Mouse (Mus musculus) stomach, embryonic 15.5 days (tissue): ENCODE data around the gene Commd1. TPM values are rescaled to one million over a fixed set of nuclear protein-coding genes. Genes with fewer than 3 reads are reported as not detected.

ENCODE experiments used
- ATAC-seq: fragments of 200-750 bp; cut with Nextera tagmentation; 2 replicates; pipeline ENCODE4 v1.8.0; 2017; ENCODE audit warnings: low read depth, moderate number of reproducible peaks, moderate TSS enrichment; ENCODE audit not compliant: insufficient read depth, low FRiP score
- H3K27ac ChIP-seq: fragments of 300-500 bp; sonication (generic); 2 replicates; pipeline ENCODE4 v1.5.1; 2015; ENCODE audit warnings: mild to moderate bottlenecking, inconsistent platforms
- H3K27me3 ChIP-seq: fragments of 300-500 bp; sonication (generic); replicated peaks from 2 replicates; pipeline ENCODE4 v1.6.1; 2015; ENCODE audit warnings: inconsistent platforms
- H3K36me3 ChIP-seq: fragments of 300-500 bp; sonication (generic); 2 replicates; pipeline ENCODE4 v1.6.1; 2015; ENCODE audit warnings: inconsistent platforms
- H3K4me1 ChIP-seq: fragments of 300-500 bp; sonication (generic); 2 replicates; pipeline ENCODE4 v1.6.1; 2015; ENCODE audit warnings: inconsistent platforms
- H3K4me2 ChIP-seq: fragments of 300-500 bp; sonication (generic); 2 replicates; pipeline ENCODE4 v1.6.1; 2015; ENCODE audit warnings: mild to moderate bottlenecking, inconsistent platforms
- H3K4me3 ChIP-seq: fragments of 300-500 bp; sonication (generic); replicated peaks from 2 replicates; pipeline ENCODE4 v1.5.1; 2015; ENCODE audit warnings: inconsistent platforms
- H3K9ac ChIP-seq: fragments of 300-500 bp; sonication (generic); 2 replicates; pipeline ENCODE4 v1.6.1; 2015; ENCODE audit warnings: inconsistent platforms
- H3K9me3 ChIP-seq: fragments of 300-500 bp; sonication (generic); 2 replicates; pipeline ENCODE4 v1.6.1; 2016; ENCODE audit warnings: inconsistent platforms
- WGBS: fragments of 180-500 bp; shearing (Covaris S2); methylation state at CpG from one replicate; pipeline ENCODE4 v1.1.7; 2015; 5-methylcytosine and 5-hydroxymethylcytosine counted together
- polyA plus RNA-seq: library from polyadenylated mRNA; unstranded; fragments of >200 nt; fragmentation: Nextera tagmentation; extraction: Ambion mirVana; gene quantifications from 2 replicates; pipeline ENCODE4 v1.2.1, GENCODE M21; 2015

The Commd1 gene
- polyA plus RNA-seq, 1 experiment from 2014 or later = 368 TPM

DNA sequence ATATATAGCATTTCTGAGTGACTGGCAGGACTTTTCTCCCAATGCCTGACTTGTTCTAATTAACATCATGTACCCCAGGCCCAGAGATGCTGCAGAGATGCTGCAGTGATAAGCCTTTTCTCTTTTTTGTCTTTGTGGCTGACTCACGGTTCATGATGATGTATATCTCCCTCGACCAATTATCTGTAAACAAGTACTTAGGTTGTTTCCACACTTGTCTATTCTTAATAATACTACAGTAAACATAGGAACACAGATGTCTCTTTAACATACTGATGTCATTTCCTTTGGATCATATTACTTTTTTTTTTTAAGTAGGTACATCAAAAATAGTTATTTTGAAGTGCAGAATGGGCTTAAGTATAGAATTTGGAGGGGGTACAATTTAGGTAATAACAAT, 79.3 kb downstream of the Commd1 start:
- Histone ChIP-seq H3K36me3 (no peaks in the 10 kb centered on the region; the same call in 1 of the 2 replicates), H3K9me3 (no peaks in the 10 kb centered on the region), H3K27ac (no peak overlapping the region), H3K27me3 (no peaks in the 10 kb centered on the region), H3K4me1 (no peaks in the 10 kb centered on the region), H3K9ac (no peak overlapping the region), H3K4me3 (no peak overlapping the region), H3K4me2 (no peak overlapping the region)
- no peak for ATAC-seq
- 56% methylated on average over 2 of the region's 2 CpGs for WGBS

- no peaks in the 10 kb centered on the region; the same call in 1 of the 2 replicates for H3K36me3 ChIP-seq
- H3K4me2 ChIP-seq = no peak overlapping the region
- ATAC-seq = no peak
- no peaks in the 10 kb centered on the region for H3K9me3 ChIP-seq
- H3K27me3 ChIP-seq = no peaks in the 10 kb centered on the region
- H3K4me1 ChIP-seq = no peaks in the 10 kb centered on the region
- 78% methylated on average over 3 of the region's 3 CpGs for WGBS
- no peak overlapping the region for H3K9ac ChIP-seq
- no peak overlapping the region for H3K27ac ChIP-seq
- H3K4me3 ChIP-seq = no peak overlapping the region
Observed at GRCm38 (mm10) chr11:22900041-22900440, 82.1 kb downstream of the Commd1 start.

DNA sequence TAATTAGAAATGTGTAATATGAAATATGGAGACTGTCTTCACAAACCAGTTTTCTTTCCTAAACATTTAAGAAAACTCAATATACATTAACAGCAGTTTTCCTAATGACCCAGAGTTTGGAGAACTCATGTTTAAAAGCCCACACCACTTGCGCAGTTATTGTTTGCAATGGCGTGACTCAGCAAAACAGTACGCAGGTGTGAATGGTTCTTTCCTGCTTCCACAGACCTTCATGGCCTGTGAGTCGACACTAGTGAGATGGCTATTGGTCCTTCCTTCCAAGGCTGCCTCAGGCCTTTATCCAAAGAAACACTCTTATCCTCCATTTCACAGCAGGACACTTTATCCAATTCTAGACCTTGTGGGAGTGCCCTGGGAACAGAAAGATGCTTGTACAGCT, 84.5 kb downstream of the Commd1 start:
- Histone ChIP-seq H3K27ac (no peak overlapping the region), H3K9me3 (no peaks in the 10 kb centered on the region), H3K4me1 (no peaks in the 10 kb centered on the region), H3K4me2 (no peak overlapping the region), H3K4me3 (no peak overlapping the region), H3K9ac (no peak overlapping the region), H3K36me3 (no peaks in the 10 kb centered on the region; the same call in 1 of the 2 replicates), H3K27me3 (no peaks in the 10 kb centered on the region)
- WGBS = 92% methylated on average over 4 of the region's 4 CpGs
- no peak for ATAC-seq

- H3K4me3 ChIP-seq = no peak overlapping the region
- no peak overlapping the region for H3K4me2 ChIP-seq
- ATAC-seq = no peak
- no peaks in the 10 kb centered on the region; the same call in 1 of the 2 replicates for H3K36me3 ChIP-seq
- H3K9me3 ChIP-seq = no peaks in the 10 kb centered on the region
- H3K9ac ChIP-seq = no peak overlapping the region
- H3K27ac ChIP-seq = no peak overlapping the region
- H3K27me3 ChIP-seq = no peaks in the 10 kb centered on the region
- H3K4me1 ChIP-seq = no peaks in the 10 kb centered on the region
- WGBS = 84% methylated on average over 4 of the region's 4 CpGs
Observed at GRCm38 (mm10) chr11:22897127-22897526, 85.1 kb downstream of the Commd1 start.

- ATAC-seq = no peak
- H3K4me1 ChIP-seq = no peaks in the 10 kb centered on the region
- H3K36me3 ChIP-seq = no peaks in the 10 kb centered on the region; the same call in 1 of the 2 replicates
- no peaks in the 10 kb centered on the region for H3K9me3 ChIP-seq
- H3K4me2 ChIP-seq = no peak overlapping the region
- no peak overlapping the region for H3K9ac ChIP-seq
- WGBS = 48% methylated on average over 3 of the region's 3 CpGs
- no peak overlapping the region for H3K4me3 ChIP-seq
- H3K27ac ChIP-seq = no peak overlapping the region
- no peaks in the 10 kb centered on the region for H3K27me3 ChIP-seq
Observed at GRCm38 (mm10) chr11:22893075-22893474, 89.1 kb downstream of the Commd1 start.

- Histone ChIP-seq H3K4me3 (no peak overlapping the region), H3K27ac (no peak overlapping the region), H3K27me3 (no peaks in the 10 kb centered on the region), H3K4me1 (no peaks in the 10 kb centered on the region), H3K9ac (no peak overlapping the region), H3K4me2 (no peak overlapping the region), H3K36me3 (no peaks in the 10 kb centered on the region), H3K9me3 (no peaks in the 10 kb centered on the region)
- 60% methylated on average over 6 of the region's 6 CpGs for WGBS
- no peak for ATAC-seq
Observed at GRCm38 (mm10) chr11:22892466-22892865, 89.7 kb downstream of the Commd1 start.

DNA sequence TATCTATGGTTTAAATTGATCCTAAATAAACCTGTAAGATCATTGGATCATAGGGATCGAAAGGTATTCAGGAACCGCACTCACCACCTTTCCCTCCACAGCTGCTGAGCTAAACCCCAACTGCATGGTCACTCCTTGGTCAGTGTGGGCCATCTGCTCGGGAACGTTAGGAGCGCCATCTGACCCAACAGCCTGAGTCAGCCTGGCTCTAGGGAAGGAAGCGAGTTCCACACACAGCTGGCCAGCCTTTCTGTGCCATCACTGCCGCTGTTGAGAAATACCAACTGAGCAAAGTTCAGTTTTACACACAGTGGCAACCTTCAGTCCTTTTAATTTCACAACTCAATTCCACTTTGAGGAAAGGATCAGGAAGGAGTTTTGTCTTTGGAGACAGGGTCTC, 90.3 kb downstream of the Commd1 start:
- ATAC-seq = no peak
- Histone ChIP-seq H3K9me3 (no peaks in the 10 kb centered on the region), H3K9ac (no peak overlapping the region), H3K4me3 (no peak overlapping the region), H3K4me1 (no peaks in the 10 kb centered on the region), H3K27me3 (no peaks in the 10 kb centered on the region), H3K4me2 (no peak overlapping the region), H3K27ac (no peak overlapping the region), H3K36me3 (no peaks in the 10 kb centered on the region)
- 88% methylated on average over 7 of the region's 7 CpGs for WGBS

- no peak overlapping the region for H3K27ac ChIP-seq
- no peaks in the 10 kb centered on the region for H3K36me3 ChIP-seq
- no peaks in the 10 kb centered on the region for H3K4me1 ChIP-seq
- WGBS = 81% methylated on average over 9 of the region's 9 CpGs
- H3K4me2 ChIP-seq = no peak overlapping the region
- H3K9me3 ChIP-seq = no peaks in the 10 kb centered on the region
- H3K9ac ChIP-seq = no peak overlapping the region
- no peak overlapping the region for H3K4me3 ChIP-seq
- H3K27me3 ChIP-seq = no peaks in the 10 kb centered on the region
- ATAC-seq = no peak
Observed at GRCm38 (mm10) chr11:22891242-22891641, 90.9 kb downstream of the Commd1 start.

DNA sequence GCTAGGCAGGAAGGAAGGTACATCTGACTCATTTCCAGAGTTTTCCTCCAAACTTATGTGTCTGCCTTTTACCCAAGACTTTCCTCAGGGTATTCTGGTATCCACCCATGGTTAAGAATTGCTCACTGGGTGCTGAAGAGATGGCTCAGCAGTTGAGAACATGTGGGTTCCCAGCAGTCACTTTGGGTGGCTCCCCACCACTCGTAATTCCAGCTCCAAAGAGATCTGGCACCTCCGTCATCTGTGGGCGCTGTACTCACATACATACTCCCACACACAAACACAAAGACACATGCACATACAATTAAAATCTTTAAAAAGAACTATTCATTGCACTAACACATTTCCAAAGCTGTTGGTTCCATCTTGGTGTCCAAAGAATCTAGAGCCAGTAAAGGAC, 93.0 kb downstream of the Commd1 start:
- Histone ChIP-seq H3K4me1 (no peaks in the 10 kb centered on the region), H3K36me3 (no peaks in the 10 kb centered on the region), H3K4me2 (no peak overlapping the region), H3K9ac (no peak overlapping the region), H3K4me3 (no peak overlapping the region), H3K27me3 (no peaks in the 10 kb centered on the region), H3K27ac (no peak overlapping the region), H3K9me3 (no peaks in the 10 kb centered on the region)
- 90% methylated on average over 3 of the region's 3 CpGs for WGBS
- ATAC-seq = no peak

DNA sequence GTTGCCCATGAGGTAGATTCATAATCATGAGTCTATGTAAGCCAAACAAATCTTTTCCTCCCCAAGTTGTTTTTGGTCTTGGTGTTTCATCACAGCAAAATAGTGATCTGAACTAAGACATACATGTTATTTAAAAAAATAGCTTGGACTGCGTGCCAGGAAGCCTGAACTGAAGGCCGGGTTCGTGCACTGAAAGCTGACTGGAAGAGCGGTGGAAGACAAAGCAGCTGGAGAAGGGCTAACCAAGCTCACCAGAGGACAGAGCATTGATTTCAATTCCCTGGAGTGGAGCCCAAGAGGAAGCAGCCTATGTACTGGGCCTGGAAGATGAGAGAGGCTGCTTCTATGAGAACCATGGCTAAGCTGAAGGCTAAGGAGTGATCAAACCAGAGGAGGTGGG, 95.2 kb downstream of the Commd1 start:
- H3K9ac ChIP-seq = no peak overlapping the region
- H3K36me3 ChIP-seq = no peaks in the 10 kb centered on the region
- H3K4me2 ChIP-seq = no peak overlapping the region
- 76% methylated on average over 4 of the region's 4 CpGs for WGBS
- H3K4me1 ChIP-seq = no peaks in the 10 kb centered on the region
- ATAC-seq = no peak
- no peaks in the 10 kb centered on the region for H3K9me3 ChIP-seq
- no peak overlapping the region for H3K4me3 ChIP-seq
- no peak overlapping the region for H3K27ac ChIP-seq
- no peaks in the 10 kb centered on the region for H3K27me3 ChIP-seq

DNA sequence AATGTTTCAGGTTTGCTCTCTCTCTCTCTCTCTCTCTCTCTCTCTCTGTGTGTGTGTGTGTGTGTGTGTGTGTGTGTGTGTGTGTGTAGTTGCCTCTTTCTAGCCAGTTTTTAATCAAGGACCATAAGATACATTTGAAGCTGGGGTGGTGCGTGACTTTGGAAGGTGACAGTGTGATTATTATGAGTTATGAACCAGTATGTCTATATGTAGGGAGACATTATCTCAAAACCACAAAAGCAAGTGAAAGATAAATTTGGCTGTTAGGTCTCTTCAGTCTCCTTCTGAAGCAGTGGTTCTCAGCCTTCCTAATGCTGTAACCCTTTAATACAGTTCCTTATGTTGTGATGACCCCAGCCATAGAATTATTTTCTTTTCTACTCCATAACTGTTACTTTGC, 96.8 kb downstream of the Commd1 start:
- Histone ChIP-seq H3K9me3 (no peaks in the 10 kb centered on the region), H3K36me3 (no peaks in the 10 kb centered on the region), H3K4me2 (no peak overlapping the region), H3K4me3 (no peak overlapping the region), H3K4me1 (no peaks in the 10 kb centered on the region), H3K27me3 (no peaks in the 10 kb centered on the region), H3K9ac (no peak overlapping the region), H3K27ac (no peak overlapping the region)
- WGBS = 80% methylated on average over 1 of the region's 1 CpGs
- ATAC-seq = no peak

DNA sequence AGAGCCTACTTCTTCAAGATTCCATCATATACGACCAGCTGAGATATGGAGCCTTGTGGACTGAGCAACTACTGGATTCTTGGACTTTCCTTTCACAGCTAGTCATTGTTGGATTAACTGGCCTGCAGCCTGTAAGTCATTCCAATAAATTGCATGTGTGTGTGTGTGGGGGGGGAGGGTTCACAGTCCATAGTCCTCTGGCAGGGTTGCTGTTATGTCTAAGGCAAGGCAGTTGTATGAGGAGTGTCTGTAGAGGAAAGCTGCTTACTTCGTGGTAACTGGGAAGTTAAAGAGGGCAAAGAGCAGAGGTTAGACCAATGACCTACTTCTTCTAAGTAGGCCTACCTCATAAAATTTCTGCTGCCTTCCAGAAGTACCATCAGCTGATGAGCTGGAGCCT, 98.5 kb downstream of the Commd1 start:
- H3K27me3 ChIP-seq = no peaks in the 10 kb centered on the region
- H3K4me2 ChIP-seq = no peak overlapping the region
- no peaks in the 10 kb centered on the region for H3K9me3 ChIP-seq
- H3K36me3 ChIP-seq = no peaks in the 10 kb centered on the region
- H3K4me1 ChIP-seq = no peaks in the 10 kb centered on the region
- no peak overlapping the region for H3K27ac ChIP-seq
- no peak for ATAC-seq
- H3K9ac ChIP-seq = no peak overlapping the region
- 74% methylated on average over 2 of the region's 2 CpGs for WGBS
- H3K4me3 ChIP-seq = no peak overlapping the region

- H3K9me3 ChIP-seq = no peaks in the 10 kb centered on the region
- ATAC-seq = no peak
- no peaks in the 10 kb centered on the region for H3K36me3 ChIP-seq
- no peak overlapping the region for H3K9ac ChIP-seq
- no peak overlapping the region for H3K4me3 ChIP-seq
- H3K27me3 ChIP-seq = no peaks in the 10 kb centered on the region
- H3K27ac ChIP-seq = no peak overlapping the region
- no peaks in the 10 kb centered on the region for H3K4me1 ChIP-seq
- no peak overlapping the region for H3K4me2 ChIP-seq
Observed at GRCm38 (mm10) chr11:22882926-22883325, 99.3 kb downstream of the Commd1 start.
